Mouse (Mus musculus) erythroblast, embryonic 14.5 days (primary cell): ENCODE measurements around the gene Fam210b.

Experiments
- GATA1 ChIP-seq: IDR thresholded peaks from 2 replicates; pipeline ENCODE4 v1.6.1; 2012; ENCODE audit warnings: low read length, inconsistent platforms, mixed read lengths
- TAL1 ChIP-seq: IDR thresholded peaks from 3 replicates; pipeline ENCODE4 v1.6.1; 2012; ENCODE audit warnings: low read length, inconsistent platforms, mixed read lengths

- no peak for TF ChIP-seq GATA1
- TF ChIP-seq TAL1 = no peak
Observed at GRCm38 (mm10) chr2:172399901-172400300, 54.5 kb downstream of the Fam210b start.
